Mouse (Mus musculus): Measurements from ENCODE around the gene Tubgcp3.

DNA sequence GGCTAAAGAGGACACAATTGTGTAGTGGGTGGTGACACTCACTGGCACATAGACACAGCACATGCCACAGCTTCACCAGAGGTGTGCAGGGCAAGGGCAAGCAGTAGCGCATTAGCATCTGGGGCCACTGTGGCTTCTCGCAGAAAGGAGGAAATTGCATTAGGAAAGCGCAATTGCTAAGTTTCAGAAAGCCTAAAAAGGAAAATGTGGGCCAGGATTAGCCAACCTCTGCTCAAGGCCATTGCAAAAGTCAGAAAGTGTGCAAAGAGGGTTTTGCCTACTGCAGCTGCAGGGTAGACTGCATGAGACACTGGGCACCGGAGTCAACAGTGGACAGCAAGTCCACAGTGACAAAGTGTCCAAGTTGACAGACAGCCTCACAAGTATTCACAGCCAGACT lies 31.5 kb upstream of the Tubgcp3 start:
- no peak for TF ChIP-seq EP300 (optimal IDR thresholded peaks at IDR 0.05)
- TF ChIP-seq CTCF (IDR thresholded peaks at IDR 0.05; ENCODE audit: low read depth): no peak
